Mouse (Mus musculus) spleen, adult 18-20 months (tissue): ENCODE data around the gene Htr6.

Experiments used
- DNase-seq, 2 experiments: peaks; one replicate each; pipeline ENCODE4 v3.0.0; 2022; ENCODE audit warnings: mixed read lengths in 2 of 2

The Htr6 gene

GRCm38 (mm10) chr4:139075041-139075711, at the start of gene Htr6:
Htr6 (minus strand) TSS chr4:139075570.
- no peak for DNase-seq

- no peak for DNase-seq
Measured at GRCm38 (mm10) chr4:139124940-139125339, 49.6 kb upstream of the Htr6 start.

DNA sequence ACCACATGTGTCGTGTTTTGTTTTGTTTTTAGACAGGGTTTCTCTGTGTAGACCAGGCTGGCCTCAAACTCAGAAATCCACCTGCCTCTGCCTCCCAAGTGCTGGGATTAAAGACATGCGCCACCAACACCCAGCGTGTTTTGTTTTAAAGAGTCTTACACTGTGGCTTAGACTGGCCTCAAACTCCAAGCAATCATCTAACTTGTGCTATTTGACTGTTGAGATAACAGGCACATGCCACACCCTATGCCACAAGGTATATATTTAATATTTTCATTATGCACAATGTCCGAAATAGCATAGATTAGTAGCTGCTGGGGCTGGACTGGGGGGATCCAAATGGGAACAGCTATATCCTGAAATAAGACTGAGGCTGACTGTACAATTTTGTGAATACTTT, 47.2 kb upstream of the Htr6 start:
- no peak for DNase-seq

DNA sequence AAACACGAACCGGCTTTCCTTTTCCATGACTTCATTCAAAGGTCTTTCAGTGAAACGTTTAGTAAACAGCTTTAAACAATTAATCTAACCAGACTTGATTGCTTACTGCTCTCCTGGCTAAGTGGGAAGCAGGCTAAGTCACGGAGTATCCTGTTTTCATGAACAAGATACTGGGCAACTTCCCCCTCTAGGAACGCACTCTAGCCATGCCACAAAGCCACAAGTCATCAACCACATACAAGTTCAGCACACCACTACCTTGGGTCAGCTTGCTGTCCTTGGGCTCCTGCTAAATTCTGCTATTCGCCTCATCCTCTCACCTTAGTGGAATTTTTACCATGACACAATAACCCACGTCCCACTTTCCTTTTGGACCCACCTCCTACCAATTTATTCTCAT, 45.6 kb upstream of the Htr6 start:
- DNase-seq, result no peak

- no peak for DNase-seq
Measured at GRCm38 (mm10) chr4:139120281-139120814, 45.0 kb upstream of the Htr6 start.

DNA sequence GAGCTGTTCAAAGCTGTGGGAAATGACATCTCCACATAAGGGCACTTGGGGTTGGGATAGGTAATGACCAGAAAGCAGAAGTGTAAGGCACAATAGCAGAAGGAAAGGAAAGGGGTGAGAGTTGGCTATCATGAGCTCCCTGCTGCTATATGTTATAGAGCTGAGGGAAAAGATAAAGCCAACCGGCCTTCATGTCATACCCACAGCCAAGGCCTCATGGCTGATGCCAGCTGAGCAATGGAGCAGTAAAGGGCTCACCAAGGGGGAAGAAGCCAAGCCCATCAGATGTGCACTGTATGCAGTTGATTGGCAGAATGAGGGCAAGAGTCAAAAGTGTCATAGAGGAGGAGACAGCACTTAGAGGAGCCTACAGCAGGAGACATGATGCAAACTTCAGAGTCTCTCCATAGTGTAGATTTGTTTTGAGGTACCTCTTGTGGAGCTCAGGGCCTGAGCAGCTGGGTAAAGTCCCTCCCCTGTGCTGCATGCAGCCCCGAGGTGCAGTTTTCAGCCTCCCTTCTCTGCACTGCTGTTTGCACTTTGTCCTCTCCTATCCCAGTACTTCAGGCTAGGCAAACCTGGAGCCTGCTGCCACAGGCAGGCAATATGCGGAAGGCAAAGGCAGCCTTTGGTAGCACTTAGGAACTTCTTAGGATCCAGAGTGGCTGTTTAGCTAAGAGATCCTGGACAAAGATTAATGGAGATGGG, 41.1 kb upstream of the Htr6 start:
- no peak for DNase-seq

- DNase-seq, result no peak
Measured at GRCm38 (mm10) chr4:139115721-139116120, 40.4 kb upstream of the Htr6 start.

- no peak for DNase-seq
Measured at GRCm38 (mm10) chr4:139112482-139112881, 37.1 kb upstream of the Htr6 start.

DNA sequence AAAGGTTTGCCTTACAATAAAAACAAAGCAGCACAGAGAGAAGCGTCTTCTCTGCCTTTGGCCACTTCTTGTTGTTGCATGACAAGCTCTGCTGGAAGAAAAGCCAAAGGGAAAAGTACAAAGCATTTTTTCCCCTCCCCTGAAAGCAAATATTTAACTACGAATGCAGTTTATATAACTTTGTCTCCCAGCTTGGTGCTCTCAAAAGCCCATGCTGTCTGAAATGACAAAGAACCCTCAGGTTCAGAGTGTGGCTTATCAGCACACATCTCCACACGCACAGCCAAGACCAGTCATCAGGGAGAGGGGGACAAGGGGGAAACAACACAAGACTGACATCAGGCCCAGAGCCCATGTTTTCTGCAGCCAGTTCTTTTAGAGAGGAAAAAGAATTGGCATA, 36.1 kb upstream of the Htr6 start:
- DNase-seq, result no peak

DNA sequence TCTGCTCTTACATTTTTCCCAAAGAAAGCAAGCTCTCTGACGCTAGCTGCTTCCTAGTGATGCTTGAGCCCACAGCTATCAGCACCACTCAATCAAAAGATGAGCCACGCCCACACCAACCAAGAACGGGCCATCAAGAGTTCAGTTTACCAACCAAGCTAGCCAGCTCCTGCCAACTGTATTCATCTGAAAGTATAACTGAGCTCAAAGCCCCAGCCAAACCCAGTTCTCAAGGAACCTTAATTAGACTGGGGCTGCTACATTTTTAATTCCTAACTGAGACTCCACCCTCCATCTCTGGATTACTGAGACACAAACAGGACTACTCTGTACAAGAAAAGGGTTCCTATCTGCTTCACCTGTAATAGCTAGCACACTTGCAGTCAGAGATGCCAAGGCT, 35.5 kb upstream of the Htr6 start:
- DNase-seq, result no peak

GRCm38 (mm10) chr4:139105453-139105852, 30.1 kb upstream of the Htr6 start:
- no peak for DNase-seq

DNA sequence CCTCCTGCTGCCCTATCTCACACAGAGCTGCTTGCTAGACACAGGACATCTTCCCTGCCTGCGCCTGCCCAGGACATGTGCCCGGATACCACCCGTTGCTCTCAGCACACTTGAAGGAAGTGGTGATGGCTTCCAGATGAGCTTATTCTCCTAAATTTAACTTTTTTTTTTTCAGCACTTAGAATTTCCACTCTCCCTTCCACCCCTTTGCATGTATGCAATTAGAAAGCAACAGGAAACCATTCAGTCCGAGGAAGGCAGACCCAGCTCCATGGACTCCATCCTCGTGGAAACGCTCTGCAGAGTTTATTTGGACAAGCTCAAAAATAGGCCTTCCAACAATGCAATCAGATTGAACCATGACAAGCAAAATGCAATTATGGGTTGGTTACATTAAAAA, 26.2 kb upstream of the Htr6 start:
- no peak for DNase-seq

GRCm38 (mm10) chr4:139100326-139100725, 25.0 kb upstream of the Htr6 start:
- DNase-seq, result no peak

- no peak for DNase-seq
Measured at GRCm38 (mm10) chr4:139096201-139096600, 20.8 kb upstream of the Htr6 start.

DNA sequence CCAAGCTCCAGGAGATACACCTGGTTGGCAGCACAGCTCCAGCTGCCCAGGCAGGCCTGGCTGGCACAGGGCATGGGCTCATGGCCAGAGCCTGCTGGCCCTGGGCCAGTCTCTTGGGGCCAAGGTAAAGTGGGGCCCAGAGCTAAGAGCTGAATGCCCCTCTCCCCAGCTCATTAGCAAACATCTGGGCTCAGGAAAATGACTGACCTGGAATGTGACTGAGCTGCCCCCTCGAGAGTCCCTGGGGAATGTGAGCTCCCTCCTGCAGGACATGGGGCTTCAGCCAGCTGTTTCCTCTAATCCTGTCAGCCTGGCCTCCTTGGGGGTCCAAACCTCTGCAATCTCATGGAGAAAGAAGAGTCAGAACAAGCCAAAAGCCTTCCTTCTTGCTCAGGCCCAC, 20.0 kb upstream of the Htr6 start:
- no peak for DNase-seq

GRCm38 (mm10) chr4:139093196-139093530, 17.8 kb upstream of the Htr6 start:
- DNase-seq, result no peak

DNA sequence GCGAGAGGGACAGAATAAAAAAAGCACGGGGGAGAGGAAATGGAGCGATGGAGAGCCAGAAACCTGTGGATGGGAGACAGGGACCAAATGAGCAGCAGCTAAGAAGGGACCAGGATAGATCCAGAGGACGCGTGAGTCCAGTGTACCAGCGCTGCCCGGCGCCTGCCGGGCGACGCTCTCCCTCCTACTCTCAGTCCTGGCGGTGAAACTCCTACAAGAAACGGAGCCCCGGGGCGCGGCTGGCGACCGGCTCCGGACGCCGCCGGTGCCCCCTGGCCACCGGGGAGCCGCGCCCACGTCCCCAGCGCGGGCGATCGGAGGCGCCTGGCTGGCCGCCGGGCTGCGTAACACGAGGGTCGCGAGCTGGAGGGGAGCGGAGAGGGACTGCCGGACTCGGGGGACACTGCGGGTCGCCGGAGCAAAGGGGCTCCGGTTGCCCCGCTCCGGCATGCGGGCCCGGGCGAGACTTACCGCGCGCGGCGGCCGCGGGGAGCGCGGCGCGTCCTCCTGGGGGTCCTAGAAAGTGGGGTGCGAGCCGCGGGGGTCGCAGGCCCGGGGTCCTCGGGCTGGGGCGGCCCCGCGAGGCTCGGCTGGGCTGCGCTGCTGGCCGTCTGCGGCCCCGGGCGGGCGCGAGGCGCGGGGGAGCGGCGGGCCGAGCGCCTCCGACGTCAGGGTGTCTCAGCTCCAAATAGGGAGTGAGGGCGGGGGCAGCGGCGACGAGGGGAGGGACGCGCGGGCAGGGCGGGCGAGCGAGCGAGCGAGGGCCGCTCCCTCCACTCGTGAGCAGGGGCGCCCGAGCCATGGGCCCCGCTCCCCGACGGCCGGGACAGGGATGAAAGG, 17.2 kb upstream of the Htr6 start, which contains the start of gene Nbl1:
Gene Nbl1 (minus strand): TSS at position 638 of the 840 bp plus-strand sequence.
- no peak for DNase-seq

- no peak for DNase-seq
Measured at GRCm38 (mm10) chr4:139091478-139092355, 16.3 kb upstream of the Htr6 start.

GRCm38 (mm10) chr4:139091066-139091465, 15.7 kb upstream of the Htr6 start:
- DNase-seq, result no peak

GRCm38 (mm10) chr4:139090303-139090940, 15.1 kb upstream of the Htr6 start:
- DNase-seq, result no peak

- DNase-seq, result no peak
Measured at GRCm38 (mm10) chr4:139088982-139089671, 13.8 kb upstream of the Htr6 start.
